Mouse (Mus musculus): ENCODE measurements around the gene Uba3. TPM values are rescaled to one million over a fixed set of nuclear protein-coding genes. Genes with fewer than 3 reads are reported as not detected.
A peak's percentile ranks its signal among the peaks of the same experiment; 100 is the strongest.

The Uba3 gene
- polyA plus RNA-seq, 1 experiment from 2014 or later, result 19.6 TPM

GRCm38 (mm10) chr6:97207085-97207484, 1.6 kb upstream of the Uba3 start:
- ATAC-seq (ENCODE audit: low read depth), result no peak
- WGBS (ENCODE audit: insufficient replicate concordance), result 50% methylated on average over 4 of the region's 4 CpGs
- H3K4me2 ChIP-seq (ENCODE audit: low read depth, low read length), result peak overlapping the region; percentile 0; the same call in 1 of the 2 replicates
- H3K9me3 ChIP-seq (replicated peaks; ENCODE audit: control insufficient read depth, low read length), result no peaks in the 10 kb centered on the region
- H3K27me3 ChIP-seq (ENCODE audit: control insufficient read depth, insufficient read depth, low read depth, low read length), result no peaks in the 10 kb centered on the region
- H3K4me3 ChIP-seq (ENCODE audit: low read depth, low read length), result no peak overlapping the region
- H3K9ac ChIP-seq (ENCODE audit: low read depth, low read length), result peak overlapping the region; percentile 10; the same call in 1 of the 2 replicates
- 0 out of 2 replicates have a peak overlapping the region, but pooled peaks have one; percentile 40 for H3K27ac ChIP-seq (ENCODE audit: low read length)
- H3K4me1 ChIP-seq (ENCODE audit: control insufficient read depth, low read depth, low read length), result peaks cover 38% of the 10 kb centered on the region
- no peaks in the 10 kb centered on the region for H3K36me3 ChIP-seq (ENCODE audit: control insufficient read depth, insufficient read depth)

DNA sequence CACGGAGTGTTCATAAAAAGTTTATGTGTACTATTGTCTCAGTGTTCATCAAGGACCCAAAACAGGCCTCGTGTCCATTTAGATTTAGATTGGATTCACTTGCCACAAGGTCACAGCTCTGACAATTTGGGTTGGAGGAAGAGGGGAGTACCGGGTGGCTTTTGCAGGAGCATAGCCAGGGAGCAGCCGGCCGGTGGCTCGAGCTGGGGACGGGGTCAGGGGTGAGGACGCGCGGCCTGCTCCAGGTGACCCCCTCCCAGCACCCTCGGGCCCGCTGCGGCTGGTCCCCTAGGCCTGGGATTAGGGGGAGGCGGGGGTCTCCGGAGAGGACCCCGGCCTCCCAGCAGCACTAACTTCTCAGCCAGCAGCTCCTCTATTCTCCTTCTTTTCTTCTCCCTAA, 495 bp downstream of the Uba3 start:
- Histone ChIP-seq H3K9ac (ENCODE audit: low read depth, low read length) (peak overlapping the region; percentile 95), H3K27ac (ENCODE audit: low read length) (peak overlapping the region; percentile 76), H3K4me2 (ENCODE audit: low read depth, low read length) (peak overlapping the region; percentile 76), H3K27me3 (ENCODE audit: control insufficient read depth, insufficient read depth, low read depth, low read length) (no peaks in the 10 kb centered on the region), H3K36me3 (ENCODE audit: control insufficient read depth, insufficient read depth) (0 out of 2 replicates have a peak, but pooled peaks cover 3% of the 10 kb centered on the region), H3K4me3 (ENCODE audit: low read depth, low read length) (peak overlapping the region; percentile 94), H3K4me1 (ENCODE audit: control insufficient read depth, low read depth, low read length) (peaks cover 29% of the 10 kb centered on the region), H3K9me3 (replicated peaks; ENCODE audit: control insufficient read depth, low read length) (no peaks in the 10 kb centered on the region)
- peak; percentile 37 for ATAC-seq (ENCODE audit: low read depth)
- WGBS (ENCODE audit: insufficient replicate concordance), result under 1% methylated on average over 16 of the region's 16 CpGs

- no peaks in the 10 kb centered on the region for H3K9me3 ChIP-seq (replicated peaks; ENCODE audit: control insufficient read depth, low read length)
- peak overlapping the region; percentile 94 for H3K4me3 ChIP-seq (ENCODE audit: low read depth, low read length)
- H3K36me3 ChIP-seq (ENCODE audit: control insufficient read depth, insufficient read depth), result 0 out of 2 replicates have a peak, but pooled peaks cover 3% of the 10 kb centered on the region
- 11% methylated on average over 9 of the region's 9 CpGs for WGBS (ENCODE audit: insufficient replicate concordance)
- H3K4me2 ChIP-seq (ENCODE audit: low read depth, low read length), result peak overlapping the region; percentile 76
- peaks cover 25% of the 10 kb centered on the region for H3K4me1 ChIP-seq (ENCODE audit: control insufficient read depth, low read depth, low read length)
- H3K9ac ChIP-seq (ENCODE audit: low read depth, low read length), result peak overlapping the region; percentile 95
- H3K27me3 ChIP-seq (ENCODE audit: control insufficient read depth, insufficient read depth, low read depth, low read length), result no peaks in the 10 kb centered on the region
- peak overlapping the region; percentile 76 for H3K27ac ChIP-seq (ENCODE audit: low read length)
- no peak for ATAC-seq (ENCODE audit: low read depth)
Observed at GRCm38 (mm10) chr6:97204252-97204869, 1.1 kb downstream of the Uba3 start.

- H3K36me3 ChIP-seq (ENCODE audit: control insufficient read depth, insufficient read depth), result peaks cover 5% of the 10 kb centered on the region
- no peak overlapping the region for H3K4me2 ChIP-seq (ENCODE audit: low read depth, low read length)
- no peak overlapping the region for H3K4me3 ChIP-seq (ENCODE audit: low read depth, low read length)
- WGBS (ENCODE audit: insufficient replicate concordance), result 67% methylated on average over 3 of the region's 3 CpGs
- H3K4me1 ChIP-seq (ENCODE audit: control insufficient read depth, low read depth, low read length), result peaks cover 22% of the 10 kb centered on the region
- no peaks in the 10 kb centered on the region for H3K27me3 ChIP-seq (ENCODE audit: control insufficient read depth, insufficient read depth, low read depth, low read length)
- no peak overlapping the region for H3K27ac ChIP-seq (ENCODE audit: low read length)
- no peak for ATAC-seq (ENCODE audit: low read depth)
- H3K9me3 ChIP-seq (replicated peaks; ENCODE audit: control insufficient read depth, low read length), result no peaks in the 10 kb centered on the region
- no peak overlapping the region for H3K9ac ChIP-seq (ENCODE audit: low read depth, low read length)
Observed at GRCm38 (mm10) chr6:97202477-97202876, 3.0 kb downstream of the Uba3 start.

GRCm38 (mm10) chr6:97200437-97200836, 5.0 kb downstream of the Uba3 start:
- H3K9ac ChIP-seq (ENCODE audit: low read depth, low read length), result no peak overlapping the region
- no peak for ATAC-seq (ENCODE audit: low read depth)

GRCm38 (mm10) chr6:97179367-97179828, 26.0 kb downstream of the Uba3 start:
- WGBS (ENCODE audit: insufficient replicate concordance), result 12% methylated on average over 11 of the region's 11 CpGs
- Histone ChIP-seq H3K36me3 (ENCODE audit: control insufficient read depth, insufficient read depth) (peaks cover 5% of the 10 kb centered on the region), H3K4me3 (ENCODE audit: low read depth, low read length) (peak overlapping the region; percentile 99), H3K9me3 (replicated peaks; ENCODE audit: control insufficient read depth, low read length) (no peaks in the 10 kb centered on the region), H3K27ac (ENCODE audit: low read length) (peak overlapping the region; percentile 93), H3K9ac (ENCODE audit: low read depth, low read length) (peak overlapping the region; percentile 99), H3K4me2 (ENCODE audit: low read depth, low read length) (peak overlapping the region; percentile 75), H3K4me1 (ENCODE audit: control insufficient read depth, low read depth, low read length) (peaks cover 22% of the 10 kb centered on the region), H3K27me3 (ENCODE audit: control insufficient read depth, insufficient read depth, low read depth, low read length) (no peaks in the 10 kb centered on the region)
- ATAC-seq (ENCODE audit: low read depth), result peak; percentile 40

More at GRCm38 (mm10) chr6:97200437-97200836, 5.0 kb downstream of the Uba3 start:
- no peak overlapping the region for H3K4me2 ChIP-seq (ENCODE audit: low read depth, low read length)
- H3K4me1 ChIP-seq (ENCODE audit: control insufficient read depth, low read depth, low read length), result peaks cover 14% of the 10 kb centered on the region
- H3K27ac ChIP-seq (ENCODE audit: low read length), result no peak overlapping the region
- H3K36me3 ChIP-seq (ENCODE audit: control insufficient read depth, insufficient read depth), result peaks cover 22% of the 10 kb centered on the region
- H3K9me3 ChIP-seq (replicated peaks; ENCODE audit: control insufficient read depth, low read length), result no peaks in the 10 kb centered on the region
- whole genome bisulfite sequencing (ENCODE audit: insufficient replicate concordance), result 66% methylated on average over 3 of the region's 3 CpGs
- no peak overlapping the region for H3K4me3 ChIP-seq (ENCODE audit: low read depth, low read length)
- H3K27me3 ChIP-seq (ENCODE audit: control insufficient read depth, insufficient read depth, low read depth, low read length), result no peaks in the 10 kb centered on the region

DNA sequence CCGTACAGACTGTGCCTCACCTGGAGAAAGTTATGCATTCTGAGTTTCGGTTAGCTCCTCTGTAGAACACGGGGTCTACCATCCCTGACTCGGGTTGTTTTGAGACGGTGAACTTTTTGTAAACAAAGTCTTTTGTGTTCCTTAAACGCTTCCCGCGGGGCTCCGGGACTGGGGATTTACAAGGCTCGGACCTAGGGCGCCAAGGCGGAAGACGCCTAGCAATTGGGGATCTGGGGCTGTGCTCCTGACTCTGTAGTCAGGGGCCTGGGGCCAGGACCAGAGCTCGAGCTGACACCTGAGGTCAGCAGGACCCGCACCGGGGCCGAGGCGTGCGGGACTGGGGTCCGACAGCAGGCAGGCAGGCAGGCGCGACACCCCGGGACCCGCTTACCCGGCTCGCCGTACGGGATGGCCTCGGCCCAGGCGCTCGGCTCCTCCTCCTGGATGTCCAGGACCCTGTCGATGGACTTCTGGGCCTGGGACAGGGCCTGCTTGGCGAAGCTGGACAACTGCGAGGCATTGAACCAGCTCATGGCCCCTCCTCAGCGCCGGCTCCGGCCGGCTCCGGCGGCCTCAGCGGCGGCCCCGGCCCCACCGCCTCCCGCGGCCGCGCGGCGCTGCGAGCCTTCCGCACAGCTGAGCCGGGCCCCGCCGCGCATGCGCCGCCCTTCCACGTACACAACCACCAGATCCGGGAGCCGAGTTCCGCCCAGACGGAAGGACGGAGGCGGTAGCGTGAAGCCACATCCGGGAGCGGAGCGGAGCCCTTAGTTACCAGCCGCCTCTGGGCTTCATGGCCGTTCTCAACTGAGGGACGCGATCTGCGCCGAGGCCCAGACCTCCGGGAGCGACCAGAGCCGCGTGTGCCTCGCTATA, 26.7 kb downstream of the Uba3 start, which contains the start of gene Tmf1:
Gene Tmf1 (minus strand): TSS at position 632 of the 876 bp plus-strand sequence.
- peak within 1 kb of the TSS; percentile 75 for H3K4me2 ChIP-seq (ENCODE audit: low read depth, low read length)
- peak; percentile 99 for ATAC-seq (ENCODE audit: low read depth)
- H3K9me3 ChIP-seq (replicated peaks; ENCODE audit: control insufficient read depth, low read length), result no peaks in the 10 kb centered on the region
- H3K36me3 ChIP-seq (ENCODE audit: control insufficient read depth, insufficient read depth), result peaks cover 5% of the 10 kb centered on the region
- H3K4me3 ChIP-seq (ENCODE audit: low read depth, low read length), result peak within 1 kb of the TSS; percentile 99
- peak within 1 kb of the TSS; percentile 99 for H3K9ac ChIP-seq (ENCODE audit: low read depth, low read length)
- WGBS (ENCODE audit: insufficient replicate concordance), result under 1% methylated on average over 80 of the region's 80 CpGs
- peak within 1 kb of the TSS; percentile 93 for H3K27ac ChIP-seq (ENCODE audit: low read length)
- H3K27me3 ChIP-seq (ENCODE audit: control insufficient read depth, insufficient read depth, low read depth, low read length), result no peaks in the 10 kb centered on the region
- H3K4me1 ChIP-seq (ENCODE audit: control insufficient read depth, low read depth, low read length), result peaks cover 22% of the 10 kb centered on the region

DNA sequence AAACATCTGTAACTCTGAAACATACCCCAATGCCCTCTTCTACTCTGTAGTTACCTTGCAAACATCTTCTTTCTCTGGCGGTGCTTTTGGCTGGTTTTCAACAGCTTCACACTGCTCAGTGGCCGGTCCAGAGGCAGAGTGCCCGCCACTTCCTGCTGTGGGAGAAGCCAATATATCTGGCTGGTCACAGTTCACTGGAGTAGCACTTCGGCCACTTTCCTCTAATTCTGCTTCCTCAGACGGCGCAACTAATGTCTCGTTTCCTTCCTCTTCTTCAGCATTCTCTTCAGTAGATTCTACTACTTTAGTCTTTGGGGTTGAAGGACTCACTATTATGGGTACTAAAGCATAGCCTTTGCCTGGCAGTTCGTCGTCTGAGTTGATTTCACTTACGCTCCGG, 29.7 kb downstream of the Uba3 start:
- 0 out of 2 replicates have a peak overlapping the region, but pooled peaks have one; percentile 9 for H3K4me2 ChIP-seq (ENCODE audit: low read depth, low read length)

More for the DNA sequence above, 29.7 kb downstream of the Uba3 start:
- Histone ChIP-seq H3K4me1 (ENCODE audit: control insufficient read depth, low read depth, low read length) (peaks cover 22% of the 10 kb centered on the region), H3K36me3 (ENCODE audit: control insufficient read depth, insufficient read depth) (peaks cover 21% of the 10 kb centered on the region), H3K27me3 (ENCODE audit: control insufficient read depth, insufficient read depth, low read depth, low read length) (no peaks in the 10 kb centered on the region), H3K4me3 (ENCODE audit: low read depth, low read length) (no peak overlapping the region), H3K27ac (ENCODE audit: low read length) (no peak overlapping the region), H3K9ac (ENCODE audit: low read depth, low read length) (no peak overlapping the region), H3K9me3 (replicated peaks; ENCODE audit: control insufficient read depth, low read length) (no peaks in the 10 kb centered on the region)
- no peak for ATAC-seq (ENCODE audit: low read depth)
- WGBS (ENCODE audit: insufficient replicate concordance), result 48% methylated on average over 11 of the region's 11 CpGs

Data from liver, embryonic 16.5 days (tissue).